Mouse (Mus musculus) ES-E14 (cell line): ENCODE results near the gene Fchsd2.

Experiments used
- CHD2 ChIP-seq: IDR thresholded peaks from 2 replicates; pipeline ENCODE4 v1.6.1; 2014; ENCODE audit warnings: mild to moderate bottlenecking, low read depth, low read length, inconsistent platforms
- HCFC1 ChIP-seq: IDR thresholded peaks from 2 replicates; pipeline ENCODE4 v1.6.1; 2012; ENCODE audit warnings: low read length, inconsistent platforms, borderline replicate concordance; ENCODE audit not compliant: insufficient read depth
- MAFK ChIP-seq: IDR thresholded peaks from 2 replicates; pipeline ENCODE4 v1.6.1; 2014; ENCODE audit warnings: mild to moderate bottlenecking, low read depth, low read length, inconsistent platforms; ENCODE audit not compliant: insufficient read depth
- ZC3H11A ChIP-seq: IDR thresholded peaks from 2 replicates; pipeline ENCODE4 v1.6.1; 2012; ENCODE audit warnings: low read depth, mild to moderate bottlenecking, inconsistent platforms, low read length, borderline replicate concordance
- ZNF384 ChIP-seq: IDR thresholded peaks from 2 replicates; pipeline ENCODE4 v1.6.1; 2012; ENCODE audit warnings: low read depth, low read length, inconsistent platforms

DNA sequence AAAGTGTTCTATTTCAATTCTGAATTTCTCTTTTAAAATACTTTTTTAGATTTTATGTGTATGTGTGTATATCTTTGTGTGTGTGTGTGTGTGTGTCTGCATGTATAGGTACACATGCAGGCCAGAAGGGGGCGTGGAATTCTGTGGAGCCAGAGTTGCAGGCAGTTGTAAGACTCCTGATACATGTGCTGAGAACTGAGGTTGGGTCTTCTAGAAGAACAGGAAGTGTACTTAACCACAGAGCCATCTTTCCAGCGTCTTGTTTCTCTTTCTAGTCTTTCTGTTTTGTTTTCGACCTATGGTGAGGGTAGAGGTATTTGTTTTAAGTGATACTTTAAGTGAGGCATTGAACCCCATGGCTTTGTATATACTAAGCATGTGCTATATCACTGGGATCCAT is 20.7 kb downstream of the Fchsd2 start:
- TF ChIP-seq ZC3H11A = no peak
- no peak for TF ChIP-seq HCFC1
- TF ChIP-seq MAFK = no peak
- no peak for TF ChIP-seq ZNF384
- no peak for TF ChIP-seq CHD2
